Mouse (Mus musculus): Measurements from ENCODE around the gene Morn1.

Gene Morn1

GRCm38 (mm10) chr4:155139281-155140045 lies 53.1 kb downstream of the Morn1 start:
- no peak for DNase-seq (ENCODE audit: low spot score in 2 of 2)

- no peak for DNase-seq (ENCODE audit: low spot score in 2 of 2)
Measured at GRCm38 (mm10) chr4:155140150-155140549, 53.8 kb downstream of the Morn1 start.

GRCm38 (mm10) chr4:155140795-155141265 lies 54.5 kb downstream of the Morn1 start:
- DNase-seq (ENCODE audit: low spot score in 2 of 2), result peak in 1 of 2 experiments; percentile 66

GRCm38 (mm10) chr4:155142836-155143235 lies 56.5 kb downstream of the Morn1 start:
- no peak for DNase-seq (ENCODE audit: low spot score in 2 of 2)

GRCm38 (mm10) chr4:155143411-155143810 lies 57.0 kb downstream of the Morn1 start:
- no peak for DNase-seq (ENCODE audit: low spot score in 2 of 2)

GRCm38 (mm10) chr4:155143871-155144502 lies 57.6 kb downstream of the Morn1 start:
- DNase-seq (ENCODE audit: low spot score in 2 of 2), result peak in 1 of 2 experiments; percentile 67

- DNase-seq (ENCODE audit: low spot score in 2 of 2), result no peak
Measured at GRCm38 (mm10) chr4:155144548-155145180, 58.3 kb downstream of the Morn1 start.

- DNase-seq (ENCODE audit: low spot score in 2 of 2), result no peak
Measured at GRCm38 (mm10) chr4:155146107-155146823, 59.9 kb downstream of the Morn1 start.

GRCm38 (mm10) chr4:155148453-155148852 lies 62.1 kb downstream of the Morn1 start:
- DNase-seq (ENCODE audit: low spot score in 2 of 2), result no peak

GRCm38 (mm10) chr4:155148910-155149698 lies 62.7 kb downstream of the Morn1 start:
- DNase-seq (ENCODE audit: low spot score in 2 of 2), result peak; percentile 72 to 90

- no peak for DNase-seq (ENCODE audit: low spot score in 2 of 2)
Measured at GRCm38 (mm10) chr4:155149941-155150275, 63.5 kb downstream of the Morn1 start.

GRCm38 (mm10) chr4:155150276-155151113 lies 64.1 kb downstream of the Morn1 start:
- peak; percentile 87 to 92 for DNase-seq (ENCODE audit: low spot score in 2 of 2)

GRCm38 (mm10) chr4:155151221-155151788 lies 64.9 kb downstream of the Morn1 start:
- no peak for DNase-seq (ENCODE audit: low spot score in 2 of 2)

GRCm38 (mm10) chr4:155151845-155152244 lies 65.5 kb downstream of the Morn1 start:
- DNase-seq (ENCODE audit: low spot score in 2 of 2), result no peak

- DNase-seq (ENCODE audit: low spot score in 2 of 2), result no peak
Measured at GRCm38 (mm10) chr4:155152476-155152875, 66.1 kb downstream of the Morn1 start.

GRCm38 (mm10) chr4:155153389-155154072 lies 67.2 kb downstream of the Morn1 start:
- no peak for DNase-seq (ENCODE audit: low spot score in 2 of 2)

GRCm38 (mm10) chr4:155154986-155155385 lies 68.6 kb downstream of the Morn1 start:
- no peak for DNase-seq (ENCODE audit: low spot score in 2 of 2)

GRCm38 (mm10) chr4:155156734-155157133 lies 70.4 kb downstream of the Morn1 start:
- no peak for DNase-seq (ENCODE audit: low spot score in 2 of 2)

GRCm38 (mm10) chr4:155157871-155158542 lies 71.6 kb downstream of the Morn1 start:
- no peak for DNase-seq (ENCODE audit: low spot score in 2 of 2)
